In genomic region chr6:80975162-80975561, GRCm38 (mm10) we compare ENCODE assay signal across 14 mouse cellular contexts.
"Had no signal": no experiment of that assay in that cellular context is flagged by ENCODE, and none has a peak within 500 bp of the region (broad histone marks: within the 10 kb centered on the region; RNA-seq: fewer than 3 reads in every experiment).

No protein-coding gene starts in this region.

- H3K9ac ChIP-seq: limb, embryonic 15.5 days; liver, embryonic 12.5 days; lung, embryonic 14.5 days; midbrain, embryonic 15.5 days; stomach, embryonic 15.5 days had no signal

- H3K4me3 ChIP-seq: left cerebral cortex, adult 2 months; limb, embryonic 15.5 days; liver, embryonic 12.5 days; midbrain, embryonic 15.5 days; stomach, embryonic 15.5 days had no signal

- H3K27ac ChIP-seq: left cerebral cortex, adult 2 months; limb, embryonic 15.5 days; liver, embryonic 12.5 days; midbrain, embryonic 15.5 days; stomach, embryonic 15.5 days had no signal

- H3K4me1 ChIP-seq: limb, embryonic 15.5 days; liver, embryonic 12.5 days; midbrain, embryonic 15.5 days; stomach, embryonic 15.5 days had no signal

- ATAC-seq: liver, embryonic 12.5 days; midbrain, embryonic 15.5 days had no signal

- H3K9me3 ChIP-seq: limb, embryonic 15.5 days; liver, embryonic 12.5 days; midbrain, embryonic 15.5 days; stomach, embryonic 15.5 days had no signal

- H3K36me3 ChIP-seq: limb, embryonic 15.5 days; liver, embryonic 12.5 days; midbrain, embryonic 15.5 days; stomach, embryonic 15.5 days had no signal

- H3K27me3 ChIP-seq: limb, embryonic 15.5 days; liver, embryonic 12.5 days; midbrain, embryonic 15.5 days; stomach, embryonic 15.5 days had no signal

- DNase-seq: kidney, postnatal 10 days; kidney, postnatal 4 days; lung, embryonic 14.5 days; lung, postnatal 10 days; lung, postnatal 4 days; right cerebral cortex, postnatal 14 days; thymus, adult 2 months; thymus, postnatal 25 days had no signal

- H3K4me2 ChIP-seq: limb, embryonic 15.5 days; liver, embryonic 12.5 days; lung, embryonic 14.5 days; midbrain, embryonic 11.5 days; midbrain, embryonic 15.5 days; stomach, embryonic 15.5 days had no signal
